Mouse (Mus musculus) embryo, embryonic 9.5 days (tissue): Measurements from ENCODE around the gene Setd7.

Source experiments
- DNase-seq: peaks from one replicate; pipeline ENCODE4 v3.0.0-alpha.2; 2017; ENCODE audit errors: extremely low spot score

Gene Setd7

DNA sequence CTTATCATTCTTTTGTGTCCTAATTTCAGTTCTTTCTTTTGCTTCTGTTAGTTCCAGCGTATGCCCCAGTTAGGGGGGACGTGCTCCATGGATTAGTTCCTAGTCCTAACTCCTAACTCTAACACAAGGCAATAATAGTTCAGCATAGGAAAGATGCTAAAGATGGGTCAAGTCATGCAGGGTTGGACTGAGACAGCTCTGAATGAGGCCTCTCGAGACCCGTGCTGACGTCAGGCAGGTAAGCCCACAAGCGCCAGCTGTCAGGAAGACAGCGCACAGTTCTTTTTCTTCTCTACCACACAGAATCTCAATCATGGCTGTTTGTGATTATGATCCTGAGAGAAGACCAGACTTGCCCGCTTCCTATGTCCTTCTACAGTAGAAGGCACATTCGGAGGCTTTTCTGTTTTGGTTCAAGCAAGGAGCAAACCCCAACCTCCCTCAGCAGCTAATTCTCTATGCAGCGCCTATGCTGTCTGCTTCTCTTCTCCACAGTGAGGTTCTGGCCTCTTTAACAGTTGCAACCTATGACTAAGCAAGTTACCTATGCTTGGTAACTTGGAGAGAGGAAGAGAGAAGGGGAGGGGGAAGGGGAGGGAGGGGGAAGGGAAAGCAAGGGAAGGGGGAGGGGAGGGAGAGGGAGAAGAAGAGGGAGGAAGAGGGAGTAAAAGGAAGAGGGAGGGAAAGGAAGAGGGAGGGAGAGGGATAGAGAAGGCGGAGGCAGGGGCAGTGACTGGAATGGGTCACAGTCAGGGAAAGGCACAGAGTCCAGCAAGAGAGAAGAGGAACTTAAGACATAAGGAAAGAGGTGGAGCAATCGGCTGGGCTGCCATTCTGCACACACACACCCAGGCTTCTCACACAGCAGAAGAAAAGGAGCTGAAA, 42.6 kb downstream of the Setd7 start:
- no peak for DNase-seq

DNA sequence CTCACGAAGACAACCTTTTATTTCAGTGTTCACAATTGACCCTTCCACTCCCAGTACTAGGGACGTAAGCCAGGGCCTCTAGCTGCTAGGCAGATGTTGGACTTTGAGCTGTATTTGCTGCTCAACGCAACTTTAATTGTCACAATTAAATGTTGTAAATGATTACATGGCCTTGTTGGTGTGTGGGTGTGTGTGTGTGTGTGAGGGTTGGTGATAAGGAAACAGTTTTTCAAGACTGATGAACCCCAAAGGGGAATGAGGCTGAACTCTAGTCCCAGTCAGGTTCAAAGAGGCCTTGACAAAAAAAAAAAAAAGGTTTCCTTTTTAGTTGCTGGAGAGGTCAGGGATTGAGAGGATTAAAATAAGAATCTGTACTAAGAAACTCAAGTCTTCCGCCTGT, 43.2 kb downstream of the Setd7 start:
- no peak for DNase-seq

- DNase-seq: no peak
These were observed 48.7 kb downstream of the Setd7 start for GRCm38 (mm10) chr3:51511983-51512382.

DNA sequence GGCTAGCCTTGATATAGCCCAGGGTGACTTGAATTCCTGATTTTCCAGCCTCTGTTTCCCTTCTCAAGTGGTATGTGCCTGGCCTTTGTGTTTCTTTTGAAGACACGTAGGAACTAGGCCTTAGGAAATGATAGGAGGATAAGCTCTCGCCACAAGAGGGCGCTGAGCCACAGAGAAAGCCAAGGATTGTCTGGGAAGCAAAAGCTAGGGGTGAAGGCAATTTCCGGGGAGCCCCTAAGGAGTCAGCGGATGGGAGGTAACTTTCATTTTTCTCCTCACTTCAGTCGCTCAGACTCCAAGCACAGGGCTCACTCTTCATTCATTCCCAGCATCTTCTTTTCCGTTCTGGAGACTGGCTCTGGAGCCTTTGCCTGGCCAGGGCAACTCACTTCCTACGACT, 49.8 kb downstream of the Setd7 start:
- peak; percentile 66 for DNase-seq

DNA sequence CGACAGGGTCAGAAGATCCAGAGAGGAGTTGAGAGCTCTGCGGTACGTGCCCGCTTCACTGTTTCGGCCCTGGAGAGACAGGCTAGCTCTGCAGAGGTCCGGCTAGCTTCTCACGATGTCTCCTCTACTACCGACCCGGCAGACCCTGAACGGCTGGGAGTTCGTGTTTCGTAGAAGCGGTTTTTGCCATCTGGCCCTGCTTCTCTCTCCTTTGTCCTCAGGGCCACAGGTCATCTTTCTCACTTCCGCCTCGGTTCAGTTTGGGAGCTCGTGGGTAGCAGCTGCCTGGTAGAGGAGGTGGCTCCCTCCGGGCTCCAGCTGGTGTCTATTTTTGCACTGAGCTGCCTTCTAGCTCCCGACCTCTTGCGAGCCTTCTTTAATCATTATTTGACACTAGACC, 55.2 kb downstream of the Setd7 start:
- DNase-seq: peak; percentile 46

GRCm38 (mm10) chr3:51504385-51504952, 56.2 kb downstream of the Setd7 start:
- DNase-seq: no peak

DNA sequence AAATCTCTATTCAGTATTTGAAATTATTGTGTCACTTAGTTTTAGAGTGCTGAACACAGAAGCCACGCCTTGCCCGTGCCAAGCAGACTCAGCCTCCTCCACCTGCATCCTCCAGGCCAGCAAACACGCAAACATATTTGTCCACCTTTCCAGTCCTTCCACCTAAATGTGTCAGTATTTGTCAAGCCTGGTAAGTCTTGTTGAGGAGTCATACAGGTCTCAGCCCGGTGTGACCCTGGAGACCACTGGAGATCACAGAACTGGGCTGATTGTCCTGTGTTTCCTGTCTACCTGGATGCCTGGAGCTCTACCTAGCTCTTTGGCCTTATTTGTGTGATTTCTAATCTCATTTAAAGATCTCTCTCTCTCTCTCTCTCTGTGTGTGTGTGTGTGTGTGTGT, 60.8 kb downstream of the Setd7 start:
- no peak for DNase-seq

- DNase-seq: no peak
These were observed 62.0 kb downstream of the Setd7 start for GRCm38 (mm10) chr3:51498659-51499058.

- DNase-seq: no peak
These were observed 62.7 kb downstream of the Setd7 start for GRCm38 (mm10) chr3:51497978-51498377.

GRCm38 (mm10) chr3:51495646-51496045, 65.0 kb downstream of the Setd7 start:
- DNase-seq: no peak

DNA sequence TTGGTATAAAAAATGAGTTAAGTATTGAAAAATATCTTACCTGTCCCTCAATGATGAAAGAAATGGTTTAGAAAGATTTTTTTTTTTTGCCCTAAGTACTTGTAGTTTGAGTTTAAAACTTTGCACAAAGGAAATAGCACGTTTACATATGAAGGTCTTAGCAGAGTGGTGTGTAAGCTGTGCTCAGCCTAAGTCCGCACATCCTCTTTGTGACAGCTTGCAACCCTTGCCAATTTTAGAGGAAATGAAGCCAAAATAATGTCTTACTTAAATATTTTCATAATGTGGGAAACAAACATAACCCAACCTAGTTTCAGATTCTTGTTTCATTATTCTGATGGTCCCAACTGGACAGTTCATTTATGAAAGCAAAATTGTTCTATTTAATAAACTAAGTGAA, 66.2 kb downstream of the Setd7 start:
- no peak for DNase-seq

DNA sequence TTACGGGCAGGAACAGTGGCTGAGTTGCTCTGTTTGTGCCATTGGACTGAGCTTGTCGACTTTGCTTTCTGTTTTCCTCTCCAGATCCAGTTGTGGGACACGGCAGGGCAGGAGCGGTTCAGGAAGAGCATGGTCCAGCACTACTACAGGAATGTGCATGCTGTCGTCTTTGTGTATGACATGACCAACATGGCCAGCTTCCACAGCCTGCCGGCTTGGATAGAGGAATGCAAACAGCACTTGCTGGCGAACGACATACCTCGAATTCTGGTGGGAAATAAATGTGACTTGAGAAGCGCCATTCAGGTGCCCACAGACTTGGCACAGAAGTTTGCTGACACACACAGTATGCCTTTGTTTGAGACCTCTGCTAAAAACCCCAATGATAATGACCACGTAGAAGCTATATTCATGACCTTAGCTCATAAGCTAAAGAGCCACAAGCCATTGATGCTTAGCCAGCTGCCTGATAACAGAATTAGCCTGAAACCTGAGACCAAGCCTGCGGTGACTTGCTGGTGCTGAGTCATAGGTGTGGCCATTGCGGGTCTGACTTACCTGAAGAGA, 67.3 kb downstream of the Setd7 start:
- DNase-seq: no peak

DNA sequence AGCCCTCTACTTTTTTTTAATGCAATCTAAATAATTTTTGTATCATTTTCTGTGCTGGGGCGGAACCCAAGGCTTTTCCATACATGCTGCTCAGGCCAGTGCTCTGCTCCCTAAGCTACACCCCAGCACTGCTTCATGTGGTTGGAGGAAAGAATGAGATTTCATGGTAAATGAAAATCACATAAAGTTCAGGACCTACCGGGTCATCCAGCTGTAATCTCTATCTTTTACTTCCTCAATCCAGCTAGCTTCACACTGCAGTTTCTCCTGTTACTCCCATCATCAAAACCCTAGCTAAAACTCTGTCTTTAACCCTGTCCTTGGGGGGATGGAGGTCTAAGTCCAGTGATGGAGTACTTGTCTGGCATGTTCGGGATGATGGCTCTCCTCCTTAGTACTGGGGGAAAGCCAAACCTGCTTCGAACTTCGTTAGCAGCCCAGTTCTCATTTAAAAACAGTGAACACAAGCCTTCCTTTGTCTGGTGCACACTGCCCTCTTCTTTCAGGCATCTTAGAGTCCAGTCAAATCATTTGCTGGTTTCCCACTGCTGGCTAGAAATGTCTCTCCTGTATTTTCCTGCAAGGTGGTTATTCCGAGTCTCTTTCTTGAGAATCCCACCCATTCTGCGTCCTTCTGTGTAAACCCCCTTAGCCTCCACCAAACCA, 70.5 kb downstream of the Setd7 start:
- no peak for DNase-seq

GRCm38 (mm10) chr3:51486491-51487195, 74.0 kb downstream of the Setd7 start:
- DNase-seq: no peak

- no peak for DNase-seq
These were observed 75.3 kb downstream of the Setd7 start for GRCm38 (mm10) chr3:51485347-51485746.

- DNase-seq: no peak
These were observed 76.3 kb downstream of the Setd7 start for GRCm38 (mm10) chr3:51484370-51484769.

- DNase-seq: peak; percentile 96
These were observed 76.8 kb downstream of the Setd7 start, which contains the start of gene Rab33b for GRCm38 (mm10) chr3:51483741-51484359. Gene Rab33b, plus strand, starts transcription at chr3:51483920.

GRCm38 (mm10) chr3:51482781-51483180, 77.9 kb downstream of the Setd7 start:
- no peak for DNase-seq

- DNase-seq: no peak
These were observed 78.8 kb downstream of the Setd7 start for GRCm38 (mm10) chr3:51481881-51482280.

DNA sequence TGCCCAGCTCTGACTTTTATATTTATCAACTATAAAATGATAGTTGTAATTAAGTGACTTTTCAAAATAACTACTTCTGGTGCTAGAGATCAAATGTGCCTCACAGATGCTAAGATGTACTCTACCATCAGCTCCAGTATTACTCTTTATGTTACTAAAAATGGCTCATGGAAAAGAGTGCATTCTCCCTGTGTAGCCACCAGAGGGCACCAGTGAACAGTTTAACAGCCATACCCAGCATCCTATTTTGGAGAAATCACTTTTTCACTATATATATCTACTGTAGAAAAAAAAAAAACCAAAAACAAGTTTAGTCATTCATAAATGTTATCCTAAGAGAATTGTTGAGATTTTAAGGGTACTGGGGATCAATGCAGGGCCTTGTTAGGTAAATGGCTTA, 79.6 kb downstream of the Setd7 start:
- DNase-seq: peak; percentile 39

DNA sequence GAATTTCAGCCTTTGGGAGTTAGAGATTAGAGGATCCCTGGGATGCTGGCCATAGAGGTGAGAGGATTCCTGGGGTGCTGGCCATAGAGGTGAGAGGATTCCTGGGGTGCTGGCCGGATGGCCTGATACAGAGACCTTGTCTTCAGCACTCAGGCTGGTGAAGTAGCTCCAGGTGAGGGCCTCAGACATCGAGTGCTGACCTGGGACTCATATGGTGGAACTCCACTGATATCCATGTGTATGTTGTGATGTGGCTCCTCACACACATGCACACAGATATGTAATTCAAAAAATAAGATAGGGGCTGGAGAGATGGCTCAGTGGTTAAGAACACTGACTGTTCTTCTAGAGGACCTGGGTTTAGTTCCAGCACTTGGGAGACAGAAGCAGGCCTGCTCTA, 80.8 kb downstream of the Setd7 start:
- no peak for DNase-seq
